Mouse (Mus musculus) liver, postnatal 0 days (tissue): Measurements from ENCODE around the gene Tnk2.

ENCODE experiments used
- CTCF ChIP-seq: sonication (generic); IDR thresholded peaks from 2 replicates; pipeline ENCODE4 v1.5.1; 2016; ENCODE audit warnings: antibody characterized with exemption, low read depth
- EP300 ChIP-seq: IDR thresholded peaks from 2 replicates; pipeline ENCODE4 v1.6.1; 2016; ENCODE audit warnings: antibody characterized with exemption, low read depth, mild to moderate bottlenecking

GRCm38 (mm10) chr16:32609401-32609779, 34.3 kb upstream of the Tnk2 start:
- TF ChIP-seq CTCF (no peak), EP300 (no peak)
